In the genomic region with DNA sequence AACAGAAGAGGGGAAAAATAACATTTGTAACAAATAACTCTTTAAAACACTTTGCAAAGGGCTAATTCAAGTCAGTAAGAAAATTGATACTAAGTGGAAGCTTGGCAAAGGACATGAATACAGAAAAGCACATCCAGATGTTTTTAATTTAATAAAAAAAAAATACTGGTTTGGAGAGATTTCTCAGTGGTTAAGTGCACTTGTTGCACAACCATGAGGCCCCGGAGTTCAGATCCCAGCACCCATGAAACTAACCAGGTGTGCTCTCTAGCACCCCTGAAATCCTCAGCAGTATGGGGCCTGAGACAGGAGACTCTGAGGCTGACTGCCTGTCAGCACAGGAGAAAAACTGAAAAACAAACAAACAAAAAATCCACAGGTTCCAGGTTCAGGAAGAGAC, we compare ENCODE assay signal across 16 mouse cellular contexts.
"Had no signal": no experiment of that assay in that cellular context is flagged by ENCODE, and none has a peak within 500 bp of the region (broad histone marks: within the 10 kb centered on the region; RNA-seq: fewer than 3 reads in every experiment).

No protein-coding gene starts in this region.

- H3K4me2 ChIP-seq: kidney, embryonic 15.5 days; limb, embryonic 13.5 days; liver, embryonic 13.5 days; midbrain, embryonic 12.5 days had no signal

- H3K36me3 ChIP-seq: kidney, embryonic 15.5 days; limb, embryonic 13.5 days; liver, embryonic 13.5 days; midbrain, embryonic 12.5 days had no signal

- H3K4me3 ChIP-seq: kidney, embryonic 15.5 days; left cerebral cortex, adult 2 months; limb, embryonic 13.5 days; liver, embryonic 13.5 days; midbrain, embryonic 12.5 days had no signal

- H3K9me3 ChIP-seq: kidney, embryonic 15.5 days; limb, embryonic 13.5 days; liver, embryonic 13.5 days; midbrain, embryonic 12.5 days had no signal

- H3K27ac ChIP-seq: kidney, embryonic 15.5 days; left cerebral cortex, adult 2 months; liver, embryonic 13.5 days; midbrain, embryonic 12.5 days had no signal

- DNase-seq: kidney, adult 2 months; kidney, postnatal 10 days; kidney, postnatal 36 days; layer of hippocampus, postnatal 36 days; liver; liver, embryonic 13.5 days; lung, adult 2 months; lung, postnatal 14 days; lung, postnatal 4 days; thymus, adult 18-20 months; thymus, postnatal 36 days had no signal

- H3K4me1 ChIP-seq: liver, embryonic 13.5 days had no signal

- H3K27me3 ChIP-seq: kidney, embryonic 15.5 days; limb, embryonic 13.5 days; liver, embryonic 13.5 days; midbrain, embryonic 12.5 days had no signal

- ATAC-seq: midbrain, embryonic 16.5 days had no signal

- H3K9ac ChIP-seq: kidney, embryonic 15.5 days; limb, embryonic 13.5 days; liver, embryonic 13.5 days; midbrain, embryonic 12.5 days had no signal
